Mouse (Mus musculus): Measurements from ENCODE around the gene Ceacam16. TPM values are rescaled to one million over a fixed set of nuclear protein-coding genes. Genes with fewer than 3 reads are reported as not detected.

Ceacam16 gene
- polyA plus RNA-seq, 1 experiment = not detected

GRCm38 (mm10) chr7:19844521-19845171 lies 16.5 kb downstream of the Ceacam16 start:
- no peak overlapping the region for H3K4me3 ChIP-seq (ENCODE audit: insufficient read depth, low read length)
- no peak overlapping the region for H3K27ac ChIP-seq (ENCODE audit: insufficient read depth, low read length)
- no peaks in the 10 kb centered on the region for H3K4me1 ChIP-seq (ENCODE audit: control insufficient read depth, insufficient read depth, low read length)
- no peak for TF ChIP-seq CTCF (IDR thresholded peaks at IDR 0.05; ENCODE audit: extremely low read depth, insufficient read depth, low read length)
- TF ChIP-seq POLR2A (IDR thresholded peaks at IDR 0.05; ENCODE audit: extremely low read depth, insufficient read depth, low read length) = no peak

GRCm38 (mm10) chr7:19843561-19843960 lies 17.5 kb downstream of the Ceacam16 start:
- Histone ChIP-seq H3K4me1 (ENCODE audit: control insufficient read depth, insufficient read depth, low read length) (no peaks in the 10 kb centered on the region), H3K4me3 (ENCODE audit: insufficient read depth, low read length) (no peak overlapping the region), H3K27ac (ENCODE audit: insufficient read depth, low read length) (no peak overlapping the region)
- TF ChIP-seq CTCF (IDR thresholded peaks at IDR 0.05; ENCODE audit: extremely low read depth, insufficient read depth, low read length) = peak; percentile 41
- TF ChIP-seq POLR2A (IDR thresholded peaks at IDR 0.05; ENCODE audit: extremely low read depth, insufficient read depth, low read length) = no peak

GRCm38 (mm10) chr7:19842885-19843504 lies 18.1 kb downstream of the Ceacam16 start:
- Histone ChIP-seq H3K4me3 (ENCODE audit: insufficient read depth, low read length) (no peak overlapping the region), H3K4me1 (ENCODE audit: control insufficient read depth, insufficient read depth, low read length) (no peaks in the 10 kb centered on the region), H3K27ac (ENCODE audit: insufficient read depth, low read length) (no peak overlapping the region)
- no peak for TF ChIP-seq POLR2A (IDR thresholded peaks at IDR 0.05; ENCODE audit: extremely low read depth, insufficient read depth, low read length)
- no peak for TF ChIP-seq CTCF (IDR thresholded peaks at IDR 0.05; ENCODE audit: extremely low read depth, insufficient read depth, low read length)

- H3K4me1 ChIP-seq (ENCODE audit: control insufficient read depth, insufficient read depth, low read length) = no peaks in the 10 kb centered on the region
- no peak for TF ChIP-seq CTCF (IDR thresholded peaks at IDR 0.05; ENCODE audit: extremely low read depth, insufficient read depth, low read length)
- TF ChIP-seq POLR2A (IDR thresholded peaks at IDR 0.05; ENCODE audit: extremely low read depth, insufficient read depth, low read length) = no peak
- H3K27ac ChIP-seq (ENCODE audit: insufficient read depth, low read length) = no peak overlapping the region
- no peak overlapping the region for H3K4me3 ChIP-seq (ENCODE audit: insufficient read depth, low read length)
These were observed 19.2 kb downstream of the Ceacam16 start for GRCm38 (mm10) chr7:19841686-19842413.

GRCm38 (mm10) chr7:19840936-19841335 lies 20.2 kb downstream of the Ceacam16 start:
- no peak overlapping the region for H3K27ac ChIP-seq (ENCODE audit: insufficient read depth, low read length)
- TF ChIP-seq POLR2A (IDR thresholded peaks at IDR 0.05; ENCODE audit: extremely low read depth, insufficient read depth, low read length) (no peak), CTCF (IDR thresholded peaks at IDR 0.05; ENCODE audit: extremely low read depth, insufficient read depth, low read length) (no peak)
- no peaks in the 10 kb centered on the region for H3K4me1 ChIP-seq (ENCODE audit: control insufficient read depth, insufficient read depth, low read length)
- no peak overlapping the region for H3K4me3 ChIP-seq (ENCODE audit: insufficient read depth, low read length)

- no peak for TF ChIP-seq CTCF (IDR thresholded peaks at IDR 0.05; ENCODE audit: extremely low read depth, insufficient read depth, low read length)
- no peak for TF ChIP-seq POLR2A (IDR thresholded peaks at IDR 0.05; ENCODE audit: extremely low read depth, insufficient read depth, low read length)
- Histone ChIP-seq H3K4me1 (ENCODE audit: control insufficient read depth, insufficient read depth, low read length) (no peaks in the 10 kb centered on the region), H3K4me3 (ENCODE audit: insufficient read depth, low read length) (no peak overlapping the region), H3K27ac (ENCODE audit: insufficient read depth, low read length) (no peak overlapping the region)
These were observed 20.7 kb downstream of the Ceacam16 start for GRCm38 (mm10) chr7:19840371-19840770.

GRCm38 (mm10) chr7:19836843-19837242 lies 24.3 kb downstream of the Ceacam16 start:
- TF ChIP-seq CTCF (IDR thresholded peaks at IDR 0.05; ENCODE audit: extremely low read depth, insufficient read depth, low read length) (no peak), POLR2A (IDR thresholded peaks at IDR 0.05; ENCODE audit: extremely low read depth, insufficient read depth, low read length) (no peak)
- H3K4me3 ChIP-seq (ENCODE audit: insufficient read depth, low read length) = no peak overlapping the region
- H3K4me1 ChIP-seq (ENCODE audit: control insufficient read depth, insufficient read depth, low read length) = no peaks in the 10 kb centered on the region
- no peak overlapping the region for H3K27ac ChIP-seq (ENCODE audit: insufficient read depth, low read length)

GRCm38 (mm10) chr7:19834055-19834454 lies 27.0 kb downstream of the Ceacam16 start:
- no peak for TF ChIP-seq POLR2A (IDR thresholded peaks at IDR 0.05; ENCODE audit: extremely low read depth, insufficient read depth, low read length)
- TF ChIP-seq CTCF (IDR thresholded peaks at IDR 0.05; ENCODE audit: extremely low read depth, insufficient read depth, low read length) = no peak
- Histone ChIP-seq H3K4me1 (ENCODE audit: control insufficient read depth, insufficient read depth, low read length) (no peaks in the 10 kb centered on the region), H3K27ac (ENCODE audit: insufficient read depth, low read length) (no peak overlapping the region), H3K4me3 (ENCODE audit: insufficient read depth, low read length) (no peak overlapping the region)

- no peaks in the 10 kb centered on the region for H3K4me1 ChIP-seq (ENCODE audit: control insufficient read depth, insufficient read depth, low read length)
- no peak for TF ChIP-seq CTCF (IDR thresholded peaks at IDR 0.05; ENCODE audit: extremely low read depth, insufficient read depth, low read length)
- no peak for TF ChIP-seq POLR2A (IDR thresholded peaks at IDR 0.05; ENCODE audit: extremely low read depth, insufficient read depth, low read length)
- no peak overlapping the region for H3K4me3 ChIP-seq (ENCODE audit: insufficient read depth, low read length)
- no peak overlapping the region for H3K27ac ChIP-seq (ENCODE audit: insufficient read depth, low read length)
These were observed 29.3 kb downstream of the Ceacam16 start for GRCm38 (mm10) chr7:19831837-19832236.
